Mouse (Mus musculus): ENCODE results near the gene 4931414P19Rik. TPM values are rescaled to one million over a fixed set of nuclear protein-coding genes. Genes with fewer than 3 reads are reported as not detected.

Gene 4931414P19Rik
- polyA plus RNA-seq, 1 experiment from 2014 or later: 4.8 TPM

GRCm38 (mm10) chr14:54557330-54557729, 48.5 kb downstream of the 4931414P19Rik start:
- Histone ChIP-seq H3K9me3 (ENCODE audit: control insufficient read depth, low read length) (no peaks in the 10 kb centered on the region), H3K9ac (ENCODE audit: low read depth, low read length) (no peak overlapping the region), H3K4me1 (ENCODE audit: control insufficient read depth, insufficient read depth, low read length) (peaks cover 6% of the 10 kb centered on the region), H3K27ac (replicated peaks; ENCODE audit: low read depth, low read length) (no peak overlapping the region), H3K4me2 (ENCODE audit: low read depth, low read length) (no peak overlapping the region), H3K36me3 (ENCODE audit: control insufficient read depth, insufficient read depth, low read length) (no peaks in the 10 kb centered on the region), H3K27me3 (replicated peaks; ENCODE audit: control insufficient read depth, insufficient read depth, low read length) (no peaks in the 10 kb centered on the region), H3K4me3 (ENCODE audit: low read depth, low read length) (no peak overlapping the region)
- ATAC-seq (ENCODE audit: low read depth) (no peak), DNase-seq (ENCODE audit: low spot score) (no peak)
- WGBS: 70% methylated on average over 8 of the region's 8 CpGs

- Histone ChIP-seq H3K27ac (replicated peaks; ENCODE audit: low read depth, low read length) (peak within 1 kb of the TSS; percentile 90), H3K36me3 (ENCODE audit: control insufficient read depth, insufficient read depth, low read length) (peaks cover 17% of the 10 kb centered on the region), H3K4me1 (ENCODE audit: control insufficient read depth, insufficient read depth, low read length) (peaks cover 6% of the 10 kb centered on the region), H3K9me3 (ENCODE audit: control insufficient read depth, low read length) (no peaks in the 10 kb centered on the region), H3K27me3 (replicated peaks; ENCODE audit: control insufficient read depth, insufficient read depth, low read length) (no peaks in the 10 kb centered on the region), H3K9ac (ENCODE audit: low read depth, low read length) (peak within 1 kb of the TSS; percentile 88), H3K4me3 (ENCODE audit: low read depth, low read length) (peak within 1 kb of the TSS; percentile 67), H3K4me2 (ENCODE audit: low read depth, low read length) (peak within 1 kb of the TSS; percentile 95)
- ATAC-seq (ENCODE audit: low read depth) (peak; percentile 95), DNase-seq (ENCODE audit: low spot score) (peak; percentile 92)
- 1% methylated on average over 60 of the region's 76 CpGs for WGBS
Measured at GRCm38 (mm10) chr14:54553975-54554769, 51.6 kb downstream of the 4931414P19Rik start, which contains the start of gene Haus4. Gene Haus4, minus strand, starts transcription at chr14:54554616.

- DNase-seq (ENCODE audit: low spot score): peak; percentile 69
Measured at GRCm38 (mm10) chr14:54553454-54553974, 52.3 kb downstream of the 4931414P19Rik start.

GRCm38 (mm10) chr14:54544703-54545102, 61.1 kb downstream of the 4931414P19Rik start:
- 84% methylated on average over 5 of the region's 5 CpGs for WGBS
- H3K4me3 ChIP-seq (ENCODE audit: low read depth, low read length): no peak overlapping the region
- no peaks in the 10 kb centered on the region for H3K9me3 ChIP-seq (ENCODE audit: control insufficient read depth, low read length)
- no peak for ATAC-seq (ENCODE audit: low read depth)
- H3K4me1 ChIP-seq (ENCODE audit: control insufficient read depth, insufficient read depth, low read length): no peaks in the 10 kb centered on the region
- H3K4me2 ChIP-seq (ENCODE audit: low read depth, low read length): no peak overlapping the region
- H3K27ac ChIP-seq (replicated peaks; ENCODE audit: low read depth, low read length): no peak overlapping the region
- peaks cover 51% of the 10 kb centered on the region for H3K36me3 ChIP-seq (ENCODE audit: control insufficient read depth, insufficient read depth, low read length)
- DNase-seq (ENCODE audit: low spot score): no peak
- no peaks in the 10 kb centered on the region for H3K27me3 ChIP-seq (replicated peaks; ENCODE audit: control insufficient read depth, insufficient read depth, low read length)
- no peak overlapping the region for H3K9ac ChIP-seq (ENCODE audit: low read depth, low read length)

More at GRCm38 (mm10) chr14:54553454-54553974, 52.3 kb downstream of the 4931414P19Rik start:
- Histone ChIP-seq H3K36me3 (ENCODE audit: control insufficient read depth, insufficient read depth, low read length) (peaks cover 23% of the 10 kb centered on the region), H3K9me3 (ENCODE audit: control insufficient read depth, low read length) (no peaks in the 10 kb centered on the region), H3K27me3 (replicated peaks; ENCODE audit: control insufficient read depth, insufficient read depth, low read length) (no peaks in the 10 kb centered on the region), H3K9ac (ENCODE audit: low read depth, low read length) (peak overlapping the region; percentile 88), H3K27ac (replicated peaks; ENCODE audit: low read depth, low read length) (peak overlapping the region; percentile 90), H3K4me3 (ENCODE audit: low read depth, low read length) (peak overlapping the region; percentile 67), H3K4me2 (ENCODE audit: low read depth, low read length) (peak overlapping the region; percentile 95), H3K4me1 (ENCODE audit: control insufficient read depth, insufficient read depth, low read length) (peaks cover 6% of the 10 kb centered on the region)
- WGBS: 2% methylated on average over 21 of the region's 21 CpGs
- no peak for ATAC-seq (ENCODE audit: low read depth)

- no peaks in the 10 kb centered on the region for H3K27me3 ChIP-seq (replicated peaks; ENCODE audit: control insufficient read depth, insufficient read depth, low read length)
Measured at GRCm38 (mm10) chr14:54540771-54541170, 65.0 kb downstream of the 4931414P19Rik start.

GRCm38 (mm10) chr14:54538580-54538979, 67.2 kb downstream of the 4931414P19Rik start:
- no peak overlapping the region for H3K4me3 ChIP-seq (ENCODE audit: low read depth, low read length)
- 82% methylated on average over 2 of the region's 2 CpGs for WGBS
- H3K27ac ChIP-seq (replicated peaks; ENCODE audit: low read depth, low read length): no peak overlapping the region
- H3K4me1 ChIP-seq (ENCODE audit: control insufficient read depth, insufficient read depth, low read length): no peaks in the 10 kb centered on the region
- H3K9me3 ChIP-seq (ENCODE audit: control insufficient read depth, low read length): no peaks in the 10 kb centered on the region
- H3K4me2 ChIP-seq (ENCODE audit: low read depth, low read length): no peak overlapping the region
- H3K36me3 ChIP-seq (ENCODE audit: control insufficient read depth, insufficient read depth, low read length): peaks cover 15% of the 10 kb centered on the region; the same call in 1 of the 2 replicates
- H3K9ac ChIP-seq (ENCODE audit: low read depth, low read length): no peak overlapping the region
- ATAC-seq (ENCODE audit: low read depth) (no peak), DNase-seq (ENCODE audit: low spot score) (no peak)
- H3K27me3 ChIP-seq (replicated peaks; ENCODE audit: control insufficient read depth, insufficient read depth, low read length): no peaks in the 10 kb centered on the region

More at GRCm38 (mm10) chr14:54540771-54541170, 65.0 kb downstream of the 4931414P19Rik start:
- no peak overlapping the region for H3K4me3 ChIP-seq (ENCODE audit: low read depth, low read length)
- H3K27ac ChIP-seq (replicated peaks; ENCODE audit: low read depth, low read length): no peak overlapping the region
- H3K4me2 ChIP-seq (ENCODE audit: low read depth, low read length): no peak overlapping the region
- no peaks in the 10 kb centered on the region for H3K9me3 ChIP-seq (ENCODE audit: control insufficient read depth, low read length)
- H3K4me1 ChIP-seq (ENCODE audit: control insufficient read depth, insufficient read depth, low read length): no peaks in the 10 kb centered on the region
- peaks cover 26% of the 10 kb centered on the region; the same call in 1 of the 2 replicates for H3K36me3 ChIP-seq (ENCODE audit: control insufficient read depth, insufficient read depth, low read length)
- H3K9ac ChIP-seq (ENCODE audit: low read depth, low read length): no peak overlapping the region
- ATAC-seq (ENCODE audit: low read depth) (no peak), DNase-seq (ENCODE audit: low spot score) (no peak)
- WGBS: 73% methylated on average over 11 of the region's 11 CpGs

MicroRNAs encoded within 50 kb of the gene (microRNA counts, 519-probe panel; counts per million panel counts)
- microRNA mmu-miR-686: 19.3 counts per million

Small RNA genes within 50 kb of the gene (microRNA-seq; reads per million reads assigned to microRNA genes)
- gene Mir686 (ENCODE audit: borderline number of aligned reads) (not detected), gene Mir6948 (ENCODE audit: borderline number of aligned reads) (0.50 reads per million)

Other genes starting within 250 kb of the 4931414P19Rik start
- 47.0 and 48.6 TPM in 2 replicates for gene Oxa1l, start 245.2 kb downstream of the 4931414P19Rik start, polyA plus RNA-seq (2014; fragmentation: Nextera tagmentation; extraction: Ambion mirVana)
- 6.3 and 7.7 TPM in 2 replicates for gene Slc7a7, start 188.2 kb downstream of the 4931414P19Rik start, polyA plus RNA-seq (2014; fragmentation: Nextera tagmentation; extraction: Ambion mirVana)
- gene Mrpl52, start 179.1 kb downstream of the 4931414P19Rik start, polyA plus RNA-seq (2014; fragmentation: Nextera tagmentation; extraction: Ambion mirVana): 226 and 241 TPM in 2 replicates
- gene Mmp14, start 174.4 kb downstream of the 4931414P19Rik start, polyA plus RNA-seq (2014; fragmentation: Nextera tagmentation; extraction: Ambion mirVana): 235 and 254 TPM in 2 replicates
- gene Lrp10, start 141.9 kb downstream of the 4931414P19Rik start, polyA plus RNA-seq (2014; fragmentation: Nextera tagmentation; extraction: Ambion mirVana): 41.0 and 43.4 TPM in 2 replicates
- 1.7 and 2.1 TPM in 2 replicates for gene Rem2, start 129.9 kb downstream of the 4931414P19Rik start, polyA plus RNA-seq (2014; fragmentation: Nextera tagmentation; extraction: Ambion mirVana)
- gene Prmt5, start 88.5 kb downstream of the 4931414P19Rik start, polyA plus RNA-seq (2014; fragmentation: Nextera tagmentation; extraction: Ambion mirVana): 65.3 and 75.7 TPM in 2 replicates
- 40.4 and 44.3 TPM in 2 replicates for gene Haus4, start 51.4 kb downstream of the 4931414P19Rik start, polyA plus RNA-seq (2014; fragmentation: Nextera tagmentation; extraction: Ambion mirVana)
- gene Ajuba, start 28.4 kb downstream of the 4931414P19Rik start, polyA plus RNA-seq (2014; fragmentation: Nextera tagmentation; extraction: Ambion mirVana): 10.7 and 11.7 TPM in 2 replicates
- gene Psmb5, start 12.0 kb upstream of the 4931414P19Rik start, polyA plus RNA-seq (2014; fragmentation: Nextera tagmentation; extraction: Ambion mirVana): 332 and 335 TPM in 2 replicates
- gene Psmb11, start 15.4 kb upstream of the 4931414P19Rik start, polyA plus RNA-seq (2014; fragmentation: Nextera tagmentation; extraction: Ambion mirVana): 0.16 TPM in 1 of 2 replicates, not detected in the other
- not detected in 2 replicates for gene Gm17606, start 35.0 kb upstream of the 4931414P19Rik start, polyA plus RNA-seq (2014; fragmentation: Nextera tagmentation; extraction: Ambion mirVana)
- 3.9 and 4.5 TPM in 2 replicates for gene Cdh24, start 35.4 kb upstream of the 4931414P19Rik start, polyA plus RNA-seq (2014; fragmentation: Nextera tagmentation; extraction: Ambion mirVana)
- gene 1700123O20Rik, start 80.2 kb upstream of the 4931414P19Rik start, polyA plus RNA-seq (2014; fragmentation: Nextera tagmentation; extraction: Ambion mirVana): 70.7 and 84.9 TPM in 2 replicates
- 99.4 and 101 TPM in 2 replicates for gene Acin1, start 80.9 kb upstream of the 4931414P19Rik start, polyA plus RNA-seq (2014; fragmentation: Nextera tagmentation; extraction: Ambion mirVana)
- gene Gm29776, start 92.8 kb upstream of the 4931414P19Rik start, polyA plus RNA-seq (2014; fragmentation: Nextera tagmentation; extraction: Ambion mirVana): 0.17 and 0.34 TPM in 2 replicates
- gene Cebpe, start 106.2 kb upstream of the 4931414P19Rik start, polyA plus RNA-seq (2014; fragmentation: Nextera tagmentation; extraction: Ambion mirVana): 0.32 TPM in 1 of 2 replicates, not detected in the other
- 6.9 and 7.4 TPM in 2 replicates for gene Slc7a8, start 176.0 kb upstream of the 4931414P19Rik start, polyA plus RNA-seq (2014; fragmentation: Nextera tagmentation; extraction: Ambion mirVana)
- not detected in 2 replicates for gene Rnf212b, start 208.1 kb upstream of the 4931414P19Rik start, polyA plus RNA-seq (2014; fragmentation: Nextera tagmentation; extraction: Ambion mirVana)